Mouse (Mus musculus) stomach, postnatal 0 days (tissue): Measurements from ENCODE around the gene Krt78. TPM values are rescaled to one million over a fixed set of nuclear protein-coding genes. Genes with fewer than 3 reads are reported as not detected.

Source experiments
- ATAC-seq: fragments of 200-750 bp; cut with Nextera tagmentation; 2 replicates; pipeline ENCODE4 v1.8.0; 2017; ENCODE audit not compliant: low FRiP score, low TSS enrichment
- DNase-seq: peaks from one replicate; pipeline ENCODE4 v3.0.0-alpha.2; 2016; ENCODE audit warnings: low spot score
- H3K27ac ChIP-seq: fragments of 300-500 bp; sonication (generic); replicated peaks from 2 replicates; pipeline ENCODE4 v1.5.1; 2014; ENCODE audit warnings: mild to moderate bottlenecking, control low read depth
- H3K27me3 ChIP-seq: fragments of 300-500 bp; sonication (generic); 2 replicates; pipeline ENCODE4 v1.6.1; 2014; ENCODE audit warnings: low read length; ENCODE audit not compliant: control insufficient read depth, insufficient read depth
- H3K36me3 ChIP-seq: fragments of 300-500 bp; sonication (generic); 2 replicates; pipeline ENCODE4 v1.6.1; 2014; ENCODE audit warnings: low read length, mixed read lengths; ENCODE audit not compliant: control insufficient read depth, insufficient read depth
- H3K4me1 ChIP-seq: fragments of 300-500 bp; sonication (generic); replicated peaks from 2 replicates; pipeline ENCODE4 v1.6.1; 2014; ENCODE audit warnings: antibody characterized with exemption; ENCODE audit not compliant: control insufficient read depth, insufficient read depth
- H3K4me2 ChIP-seq: fragments of 300-500 bp; sonication (generic); replicated peaks from 2 replicates; pipeline ENCODE4 v1.6.1; 2014; ENCODE audit warnings: low read depth, mild to moderate bottlenecking, control low read depth, moderate library complexity
- H3K4me3 ChIP-seq: fragments of 300-500 bp; sonication (generic); 2 replicates; pipeline ENCODE4 v1.5.1; 2014; ENCODE audit warnings: low read depth, low read length, control low read depth
- H3K9ac ChIP-seq: fragments of 300-500 bp; sonication (generic); 2 replicates; pipeline ENCODE4 v1.6.1; 2014; ENCODE audit warnings: mild to moderate bottlenecking, low read length, control low read depth, mixed read lengths
- H3K9me3 ChIP-seq: fragments of 300-500 bp; sonication (generic); 2 replicates; pipeline ENCODE4 v1.6.1; 2016; ENCODE audit warnings: low read length; ENCODE audit not compliant: control insufficient read depth
- CTCF ChIP-seq: IDR thresholded peaks from 2 replicates; pipeline ENCODE4 v1.5.1; 2016; ENCODE audit warnings: antibody characterized with exemption, low read depth, mild to moderate bottlenecking, moderate library complexity
- EP300 ChIP-seq: optimal IDR thresholded peaks from 2 replicates; pipeline ENCODE3; 2016; ENCODE audit warnings: antibody characterized with exemption
- WGBS: fragments of 180-500 bp; shearing (Covaris S2); extraction: QIAGEN DNeasy Blood & Tissue Kit; methylation state at CpG from one replicate; pipeline ENCODE4 v1.1.7; 2014; 5-methylcytosine and 5-hydroxymethylcytosine counted together
- polyA plus RNA-seq: library from polyadenylated mRNA; unstranded; fragments of >200 nt; fragmentation: Nextera tagmentation; extraction: Ambion mirVana; gene quantifications from 2 replicates; pipeline ENCODE4 v1.2.1, GENCODE M21; 2015

The Krt78 gene
- polyA plus RNA-seq, 1 experiment from 2014 or later = 49.3 TPM

GRCm38 (mm10) chr15:101933024-101933423 lies 21.1 kb downstream of the Krt78 start:
- no peak overlapping the region for H3K27ac ChIP-seq
- H3K27me3 ChIP-seq = no peaks in the 10 kb centered on the region
- no peaks in the 10 kb centered on the region; the same call in 1 of the 2 replicates for H3K4me1 ChIP-seq
- TF ChIP-seq EP300 (no peak), CTCF (no peak)
- ATAC-seq = no peak
- H3K9me3 ChIP-seq = no peaks in the 10 kb centered on the region
- H3K4me2 ChIP-seq = no peak overlapping the region
- H3K9ac ChIP-seq = no peak overlapping the region
- no peak overlapping the region for H3K4me3 ChIP-seq
- H3K36me3 ChIP-seq = no peaks in the 10 kb centered on the region
- no peak for DNase-seq
- 47% methylated on average over 6 of the region's 6 CpGs for WGBS

GRCm38 (mm10) chr15:101929666-101930065 lies 24.4 kb downstream of the Krt78 start:
- peak; percentile 81 for ATAC-seq
- Histone ChIP-seq H3K27me3 (no peaks in the 10 kb centered on the region), H3K9me3 (no peaks in the 10 kb centered on the region), H3K4me1 (no peaks in the 10 kb centered on the region; the same call in 1 of the 2 replicates), H3K9ac (peak overlapping the region; percentile 48), H3K4me3 (peak overlapping the region; percentile 27), H3K4me2 (peak overlapping the region; percentile 47), H3K27ac (peak overlapping the region; percentile 74), H3K36me3 (no peaks in the 10 kb centered on the region)
- no peak for TF ChIP-seq CTCF
- TF ChIP-seq EP300 = no peak
- WGBS = 5% methylated on average over 17 of the region's 17 CpGs
- DNase-seq = peak; percentile 90

- no peaks in the 10 kb centered on the region for H3K27me3 ChIP-seq
- ATAC-seq (peak; percentile 56), DNase-seq (peak; percentile 74)
- peak overlapping the region; percentile 48; the same call in 1 of the 2 replicates for H3K9ac ChIP-seq
- 19% methylated on average over 9 of the region's 9 CpGs for WGBS
- H3K4me3 ChIP-seq = peak overlapping the region; percentile 27
- H3K9me3 ChIP-seq = no peaks in the 10 kb centered on the region
- H3K27ac ChIP-seq = peak overlapping the region; percentile 74
- TF ChIP-seq CTCF (no peak), EP300 (no peak)
- H3K4me2 ChIP-seq = peak overlapping the region; percentile 47
- H3K4me1 ChIP-seq = no peaks in the 10 kb centered on the region; the same call in 1 of the 2 replicates
- no peaks in the 10 kb centered on the region for H3K36me3 ChIP-seq
Measured at GRCm38 (mm10) chr15:101929087-101929486, 25.0 kb downstream of the Krt78 start.

GRCm38 (mm10) chr15:101927340-101928080 lies 26.6 kb downstream of the Krt78 start:
- Histone ChIP-seq H3K9ac (no peak overlapping the region), H3K4me3 (no peak overlapping the region), H3K27ac (0 out of 2 replicates have a peak overlapping the region, but pooled peaks have one; percentile 45), H3K9me3 (no peaks in the 10 kb centered on the region), H3K27me3 (no peaks in the 10 kb centered on the region), H3K4me1 (no peaks in the 10 kb centered on the region; the same call in 1 of the 2 replicates), H3K4me2 (no peak overlapping the region), H3K36me3 (no peaks in the 10 kb centered on the region)
- ATAC-seq = no peak
- TF ChIP-seq EP300 = no peak
- TF ChIP-seq CTCF = peak; percentile 25
- WGBS = 48% methylated on average over 12 of the region's 12 CpGs
- peak; percentile 58 for DNase-seq

- WGBS = 73% methylated on average over 1 of the region's 1 CpGs
- no peaks in the 10 kb centered on the region; the same call in 1 of the 2 replicates for H3K4me1 ChIP-seq
- H3K4me2 ChIP-seq = no peak overlapping the region
- no peaks in the 10 kb centered on the region for H3K9me3 ChIP-seq
- no peak overlapping the region for H3K9ac ChIP-seq
- ATAC-seq (no peak), DNase-seq (no peak)
- H3K27me3 ChIP-seq = no peaks in the 10 kb centered on the region
- H3K27ac ChIP-seq = no peak overlapping the region
- H3K36me3 ChIP-seq = no peaks in the 10 kb centered on the region
- TF ChIP-seq EP300 = no peak
- TF ChIP-seq CTCF = no peak
- no peak overlapping the region for H3K4me3 ChIP-seq
Measured at GRCm38 (mm10) chr15:101925041-101925440, 29.0 kb downstream of the Krt78 start.

GRCm38 (mm10) chr15:101924635-101925034 lies 29.5 kb downstream of the Krt78 start, which contains the start of gene Krt4:
TSS of gene Krt4 (minus strand) at chr15:101924735.
- Histone ChIP-seq H3K9ac (no peak within 1 kb of the TSS), H3K4me2 (no peak within 1 kb of the TSS; the same call in 1 of the 2 replicates), H3K4me1 (no peaks in the 10 kb centered on the region; the same call in 1 of the 2 replicates), H3K36me3 (no peaks in the 10 kb centered on the region), H3K27me3 (no peaks in the 10 kb centered on the region), H3K9me3 (no peaks in the 10 kb centered on the region), H3K4me3 (no peak within 1 kb of the TSS), H3K27ac (no peak within 1 kb of the TSS; the same call in 1 of the 2 replicates)
- no peak for TF ChIP-seq CTCF
- TF ChIP-seq EP300 = no peak
- ATAC-seq (no peak), DNase-seq (no peak)
- WGBS = 56% methylated on average over 11 of the region's 11 CpGs
